Mouse (Mus musculus) brain, embryonic 14.5 days (tissue): ENCODE measurements at regions not wholly inside any gene's neighbourhood (a gene's known extent, or its start where the extent isn't known, plus 50 kb on each side); places are given as distances from the start of the nearest gene placed in this dataset.

Experiments
- CTCF ChIP-seq: fragments of 200-500 bp; IDR thresholded peaks from 2 replicates; pipeline ENCODE4 v1.5.1; 2012; ENCODE audit warnings: inconsistent platforms, mild to moderate bottlenecking, moderate library complexity, borderline replicate concordance; ENCODE audit not compliant: insufficient read depth, insufficient read length; ENCODE audit errors: extremely low read depth
- POLR2A ChIP-seq: fragments of 200-500 bp; IDR thresholded peaks from 2 replicates; pipeline ENCODE4 v1.6.1; 2012; ENCODE audit warnings: mild to moderate bottlenecking, inconsistent platforms, borderline replicate concordance; ENCODE audit not compliant: poor library complexity, insufficient read depth, insufficient read length, severe bottlenecking; ENCODE audit errors: extremely low read depth

GRCm38 (mm10) chr8:41550095-41550420 lies 133.2 kb upstream of the Frg1 start:
- no peak for TF ChIP-seq CTCF
- TF ChIP-seq POLR2A, result no peak
